Mouse (Mus musculus): Measurements from ENCODE around the gene Armc5. TPM values are rescaled to one million over a fixed set of nuclear protein-coding genes. Genes with fewer than 3 reads are reported as not detected.

The Armc5 gene
- 10 to 100 TPM; 13.0 to 13.4 TPM for total RNA-seq (2021)

DNA sequence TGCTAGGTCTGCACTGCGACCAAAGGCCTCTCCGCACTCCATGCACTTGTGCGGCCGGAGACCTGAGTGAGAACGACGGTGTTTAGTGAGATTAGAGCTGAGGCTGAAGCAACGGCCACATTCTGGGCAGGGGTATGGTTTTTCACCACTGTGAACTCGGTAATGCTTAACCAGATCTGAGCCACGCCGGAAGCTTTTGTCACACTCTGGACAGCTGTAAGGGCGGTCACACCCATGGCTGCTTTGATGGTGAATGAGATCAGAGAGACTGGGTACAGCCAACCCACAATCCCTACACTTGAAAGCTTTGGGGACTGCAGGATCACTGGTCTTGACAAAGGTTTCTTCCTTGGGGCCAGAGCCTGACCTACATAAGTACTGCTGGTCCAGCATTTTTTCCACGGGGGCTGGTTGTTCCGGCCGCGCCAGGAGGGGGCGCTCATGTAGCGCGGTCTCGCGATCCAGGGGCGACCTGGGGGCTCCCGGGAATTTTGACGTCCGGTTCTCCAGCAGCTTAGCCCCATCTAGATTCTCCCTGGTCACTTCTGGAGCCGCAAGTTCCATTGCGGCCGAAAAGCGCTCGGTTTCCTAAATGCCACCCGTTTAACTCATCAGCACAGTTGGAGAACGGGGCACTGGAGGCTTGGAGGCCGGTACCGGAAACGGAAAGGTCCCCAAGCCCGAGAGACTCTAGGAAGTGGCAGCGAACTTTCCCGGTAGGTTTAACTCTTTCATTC, at the start of gene Armc5:
Armc5 (plus strand) TSS at position 487 of the 737 bp plus-strand sequence.
- DNase-seq (ENCODE audit: low spot score in 2 of 2), result peak; percentile 82 to 83
- intact Hi-C loops (cut with DNase I), result loop anchor here (1.0 kb wide), 2 partner anchors 15 to 108 kb away; no protein-coding TSS in a partner anchor

DNA sequence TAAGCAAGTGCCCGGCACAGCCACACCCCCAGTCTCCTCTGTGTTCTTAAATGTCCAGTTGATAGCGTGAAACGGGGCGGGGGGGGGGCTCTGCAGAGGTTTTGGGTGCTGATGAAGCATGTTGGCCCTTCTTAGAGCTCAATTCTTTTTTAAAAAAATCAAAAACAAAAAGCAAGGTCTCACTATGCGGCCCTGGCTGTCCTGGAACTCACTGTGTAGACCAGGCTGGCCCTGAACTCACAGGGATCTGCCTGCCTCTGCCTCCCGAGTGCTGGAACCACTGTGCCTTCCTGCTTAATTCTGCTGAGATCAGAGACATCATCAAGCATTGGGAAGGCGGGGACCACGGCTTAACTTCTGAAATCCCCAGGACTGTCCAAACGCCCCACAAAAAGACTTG, 35.5 kb upstream of the Armc5 start:
- DNase-seq (ENCODE audit: low spot score in 2 of 2), result no peak
- intact Hi-C loops (cut with DNase I), result no loop called here

DNA sequence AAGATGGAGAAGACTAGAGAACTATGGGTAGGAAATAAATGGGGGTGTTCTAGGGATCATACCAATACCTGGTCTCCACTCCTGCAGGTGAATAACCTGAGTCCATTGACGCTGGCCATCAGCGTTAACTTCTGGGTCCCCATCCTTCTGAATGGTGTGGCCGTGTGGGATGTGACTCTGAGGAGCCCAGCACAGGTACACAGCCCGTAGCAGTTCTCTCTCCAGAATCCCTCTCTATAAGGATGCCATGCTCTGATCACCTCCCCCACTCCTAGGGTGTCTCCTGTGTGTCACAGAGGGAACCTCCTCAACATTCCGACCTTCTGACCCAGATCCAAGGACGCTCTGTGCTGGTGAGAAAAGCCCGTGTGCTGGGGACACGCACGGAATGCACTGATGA, 34.1 kb upstream of the Armc5 start:
- no peak for DNase-seq (ENCODE audit: low spot score in 2 of 2)
- intact Hi-C loops (cut with DNase I), result no loop called here

DNA sequence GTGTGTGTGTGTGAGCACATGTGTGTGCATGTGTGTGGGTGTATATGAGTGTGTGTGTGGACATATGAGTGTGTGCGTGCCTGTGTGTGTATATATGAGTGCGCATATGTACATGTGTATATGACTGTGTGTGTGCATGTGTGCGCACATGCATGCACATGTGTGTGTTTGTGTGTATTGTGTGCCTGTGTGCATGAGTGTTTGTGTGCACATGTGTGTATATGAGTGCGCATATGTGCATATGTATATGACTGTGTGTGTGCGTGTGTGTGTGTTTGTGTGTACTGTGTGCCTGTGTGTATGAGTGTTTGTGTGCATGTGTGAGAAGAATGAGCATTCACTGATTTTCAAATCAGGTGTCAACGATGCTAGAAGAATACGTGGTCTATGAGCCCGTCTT, 33.0 kb upstream of the Armc5 start:
- DNase-seq (ENCODE audit: low spot score in 2 of 2), result no peak
- intact Hi-C loops (cut with DNase I), result no loop called here

DNA sequence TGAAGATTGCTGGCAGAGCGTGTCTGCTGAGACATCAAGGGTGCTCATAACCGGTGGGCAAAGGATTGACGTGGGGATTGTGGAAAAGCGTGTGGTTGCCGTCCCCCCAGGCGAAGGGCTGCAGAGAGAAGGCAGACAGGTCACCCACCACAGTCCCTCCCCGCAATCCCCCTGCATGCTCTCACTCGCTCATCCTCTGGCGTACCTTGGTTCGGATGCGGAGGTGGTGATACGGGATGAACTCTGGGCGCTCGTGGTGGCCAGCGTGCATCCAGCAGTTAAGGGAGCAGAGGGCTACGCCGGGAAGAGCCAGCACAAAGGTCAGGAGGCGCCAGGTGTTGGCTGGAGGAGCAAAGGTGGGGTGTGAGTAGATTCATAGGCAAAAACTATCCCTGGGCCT, 31.4 kb upstream of the Armc5 start:
- intact Hi-C loops (cut with DNase I), result loop anchor here (5.0 kb wide), 1 partner anchor 213 kb away; the partner anchor contains the start of gene Pycard
- no peak for DNase-seq (ENCODE audit: low spot score in 2 of 2)

DNA sequence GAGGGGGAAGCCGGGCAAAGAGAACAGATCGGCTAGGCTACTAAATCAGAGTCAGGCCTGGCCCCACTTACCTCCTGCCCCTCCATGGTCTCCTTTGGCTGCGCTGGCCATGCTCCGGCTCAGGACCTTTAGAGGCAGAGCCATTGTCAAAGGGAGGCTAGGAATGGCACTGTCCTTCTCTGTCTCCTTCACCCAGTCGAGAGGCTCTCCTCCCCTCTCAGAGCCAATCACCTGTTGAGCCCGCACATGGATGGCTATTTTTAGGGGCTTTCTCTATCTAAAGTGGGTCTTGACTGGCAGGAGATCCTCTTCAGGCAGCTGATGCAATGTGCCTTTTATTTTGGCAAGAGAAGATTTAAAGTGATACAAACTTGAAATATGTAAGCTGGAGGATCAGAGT, 31.0 kb upstream of the Armc5 start, which contains the start of gene Cox6a2:
Cox6a2 (minus strand) TSS at position 236 of the 400 bp plus-strand sequence.
- no peak for DNase-seq (ENCODE audit: low spot score in 2 of 2)
- intact Hi-C loops (cut with DNase I), result loop anchor here (5.0 kb wide), 1 partner anchor 214 kb away; the partner anchor contains the start of gene Pycard

DNA sequence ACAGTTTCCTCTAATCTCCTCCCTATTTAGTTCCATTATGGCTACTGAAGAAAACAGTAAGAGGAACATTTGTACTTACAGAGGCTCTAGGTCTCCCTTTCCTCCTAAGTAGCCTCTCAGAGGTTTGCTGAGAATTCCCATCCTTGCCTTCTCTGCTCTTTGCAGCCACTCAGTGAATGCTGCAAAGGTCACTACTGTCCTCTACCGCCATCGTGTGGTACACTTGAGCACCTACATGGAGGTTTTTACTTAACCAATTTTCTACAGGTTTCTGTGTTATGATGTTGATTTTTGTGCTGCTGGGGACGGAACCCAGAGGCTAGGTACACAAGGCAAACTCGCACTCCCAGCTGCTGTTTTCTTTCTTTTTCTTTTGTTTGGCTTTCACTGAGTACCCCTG, 29.0 kb upstream of the Armc5 start:
- intact Hi-C loops (cut with DNase I), result loop anchor here (1.0 to 5.0 kb wide), 2 partner anchors 110 to 216 kb away; partner anchors contain the start of gene Pycard
- peak; percentile 63 to 68 for DNase-seq (ENCODE audit: low spot score in 2 of 2)

DNA sequence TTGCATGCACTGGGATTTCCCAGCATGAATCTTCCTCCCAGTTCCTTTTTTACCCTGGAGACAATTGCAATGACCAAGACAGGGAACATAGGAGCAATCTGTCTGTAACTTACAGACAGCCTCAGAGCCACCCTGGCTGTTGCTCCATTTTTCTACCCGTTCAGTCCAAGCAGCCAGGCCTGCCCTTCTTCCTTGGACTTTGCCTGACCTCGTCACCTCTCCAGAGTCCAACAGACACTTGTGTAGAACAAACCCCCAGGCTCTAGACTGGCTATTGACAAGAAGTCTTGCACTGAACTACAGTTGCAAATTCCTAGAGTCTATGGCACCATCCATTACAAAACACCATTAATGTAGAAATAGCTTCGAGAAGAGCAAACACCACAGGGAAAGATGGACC, 27.3 kb upstream of the Armc5 start:
- intact Hi-C loops (cut with DNase I), result loop anchor here (5.0 kb wide), 1 partner anchor 218 kb away; the partner anchor contains the start of gene Pycard
- DNase-seq (ENCODE audit: low spot score in 2 of 2), result no peak

DNA sequence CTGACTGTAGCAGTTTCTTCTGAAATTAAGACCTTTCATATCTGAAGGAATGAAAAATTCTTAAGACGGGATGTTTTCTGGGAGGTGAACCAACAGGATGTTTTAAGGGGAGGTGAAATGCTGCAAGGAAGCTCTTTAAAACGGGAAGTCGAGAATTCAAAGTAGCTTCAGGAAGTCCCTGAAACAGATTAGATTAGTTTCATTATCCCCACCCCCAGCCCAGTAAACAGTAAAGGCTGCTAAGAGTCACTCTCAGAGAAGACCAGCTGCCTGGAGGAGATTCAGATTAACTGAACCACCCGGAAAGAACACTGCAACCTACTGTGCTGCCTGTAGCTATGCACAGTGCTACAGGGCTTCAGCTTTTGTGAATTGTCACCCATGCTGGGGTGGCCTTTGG, 17.2 kb upstream of the Armc5 start:
- intact Hi-C loops (cut with DNase I), result no loop called here

DNA sequence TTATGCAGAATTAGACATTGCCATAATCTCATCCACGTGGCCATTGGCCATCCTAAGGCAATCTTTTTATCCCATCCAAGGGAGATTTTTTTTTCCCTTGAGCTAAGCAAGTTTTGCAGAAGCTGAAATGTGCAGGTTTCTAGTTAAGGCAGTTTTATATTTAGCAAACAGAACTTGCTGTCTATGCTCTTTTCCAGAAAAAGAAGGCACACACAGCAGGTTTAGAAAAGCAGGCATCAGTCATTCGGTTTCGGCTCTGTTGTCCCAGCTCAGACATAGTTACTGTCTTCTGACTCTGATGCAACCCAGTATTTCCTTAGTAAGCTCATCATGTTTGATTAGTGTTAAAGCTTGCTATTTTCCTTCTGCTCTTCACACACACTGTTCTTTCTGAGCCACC, 16.2 kb upstream of the Armc5 start:
- DNase-seq (ENCODE audit: low spot score in 2 of 2), result peak in 1 of 2 experiments; percentile 75
- intact Hi-C loops (cut with DNase I), result no loop called here

More for the DNA sequence above, 17.2 kb upstream of the Armc5 start:
- DNase-seq (ENCODE audit: low spot score in 2 of 2), result no peak

DNA sequence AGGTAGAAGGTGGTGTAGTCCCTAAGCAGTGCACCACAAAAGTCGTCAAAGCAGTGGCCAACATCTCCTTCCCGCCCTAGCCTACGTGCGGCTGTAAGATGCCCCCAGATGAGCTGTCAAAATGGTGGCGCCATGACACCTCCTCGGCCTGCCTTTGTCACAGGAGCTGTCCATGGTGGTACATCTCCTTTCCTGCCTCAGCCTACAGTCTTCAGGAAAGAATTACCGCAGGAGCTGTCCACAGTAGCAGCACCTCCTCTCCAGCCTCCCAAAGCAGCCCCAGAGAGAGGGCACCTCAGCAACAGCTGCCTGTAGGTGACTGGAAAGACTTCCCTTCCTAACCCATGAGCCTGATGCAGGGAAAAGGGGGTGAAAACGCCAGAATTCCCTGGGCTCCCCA, 5.4 kb upstream of the Armc5 start:
- no peak for DNase-seq (ENCODE audit: low spot score in 2 of 2)
- intact Hi-C loops (cut with DNase I), result no loop called here

DNA sequence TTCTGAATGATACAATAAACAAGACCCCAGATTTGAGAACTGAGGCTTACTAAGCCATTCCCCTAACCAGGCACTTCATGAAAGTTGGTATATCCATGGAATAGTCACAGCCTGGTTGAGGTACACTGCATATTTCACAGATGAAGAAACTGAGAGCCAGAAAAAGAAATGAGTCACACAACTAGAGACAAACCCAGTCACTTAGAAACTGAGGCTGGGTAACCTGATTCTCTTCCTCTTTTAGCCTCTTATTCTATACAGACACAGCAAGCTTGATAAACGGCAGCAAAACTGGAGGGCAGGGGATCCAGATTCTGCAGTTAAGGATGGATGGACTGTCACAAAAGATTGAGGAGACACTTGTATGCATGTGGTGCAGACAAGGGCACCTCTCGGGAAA, 2.3 kb upstream of the Armc5 start:
- intact Hi-C loops (cut with DNase I), result no loop called here
- no peak for DNase-seq (ENCODE audit: low spot score in 2 of 2)

DNA sequence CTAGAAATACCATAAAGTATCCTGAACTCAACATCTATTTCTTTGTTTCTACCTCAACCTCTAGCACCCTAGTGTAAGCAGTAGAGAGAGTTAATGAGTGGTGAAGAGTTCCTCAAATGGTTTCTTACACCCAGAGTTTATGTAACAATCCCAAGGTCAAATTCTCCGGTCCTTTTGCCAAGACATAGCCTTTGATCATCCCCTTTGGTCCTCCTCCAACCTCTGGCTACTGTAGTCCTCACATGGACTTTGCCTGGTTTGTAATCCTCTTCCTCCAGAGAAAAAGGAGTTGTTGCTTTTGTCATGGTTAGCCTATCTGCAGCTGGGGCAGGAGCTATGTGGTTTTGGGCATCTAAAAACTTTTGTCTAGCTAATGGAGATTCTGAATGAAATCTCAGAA, 1.7 kb upstream of the Armc5 start:
- intact Hi-C loops (cut with DNase I), result no loop called here
- DNase-seq (ENCODE audit: low spot score in 2 of 2), result no peak

DNA sequence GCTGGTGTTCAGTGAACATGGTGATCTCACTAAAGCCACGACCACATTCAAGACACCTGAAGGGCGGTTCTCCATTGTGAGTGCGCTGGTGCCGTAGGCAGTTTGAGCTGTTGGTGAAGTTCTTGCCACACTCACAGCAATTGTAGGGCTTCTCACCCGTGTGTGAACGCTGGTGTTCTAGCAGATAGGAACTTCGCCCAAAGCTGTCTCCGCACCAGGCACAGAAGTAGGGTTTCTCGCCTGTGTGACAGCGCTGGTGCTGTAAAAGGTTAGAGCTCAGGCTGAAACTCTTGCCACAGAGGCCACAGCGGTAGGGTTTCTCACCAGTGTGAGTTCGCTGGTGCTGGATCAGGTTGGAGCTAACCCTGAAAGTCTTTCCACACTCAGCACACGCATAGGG, 716 bp upstream of the Armc5 start:
- no peak for DNase-seq (ENCODE audit: low spot score in 2 of 2)
- intact Hi-C loops (cut with DNase I), result no loop called here

DNA sequence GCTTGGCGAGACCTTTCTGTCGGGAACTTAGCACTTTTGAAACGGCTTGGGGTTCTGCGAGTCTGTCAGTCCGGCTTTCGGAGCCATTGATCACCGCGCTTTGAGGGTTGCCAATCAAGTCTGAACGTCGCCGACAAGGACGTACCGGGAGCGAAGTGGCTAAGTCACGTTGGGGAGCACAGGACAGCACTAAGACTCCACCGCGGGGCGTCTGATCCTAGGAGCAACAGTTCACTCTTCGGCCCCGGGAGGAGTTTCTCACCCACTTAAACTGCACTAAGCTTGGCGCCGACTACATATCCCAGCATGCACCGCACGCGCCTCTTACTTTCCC, 418 bp downstream of the Armc5 start:
- intact Hi-C loops (cut with DNase I), result loop anchor here (1.0 kb wide), 2 partner anchors 15 to 108 kb away; no protein-coding TSS in a partner anchor

DNA sequence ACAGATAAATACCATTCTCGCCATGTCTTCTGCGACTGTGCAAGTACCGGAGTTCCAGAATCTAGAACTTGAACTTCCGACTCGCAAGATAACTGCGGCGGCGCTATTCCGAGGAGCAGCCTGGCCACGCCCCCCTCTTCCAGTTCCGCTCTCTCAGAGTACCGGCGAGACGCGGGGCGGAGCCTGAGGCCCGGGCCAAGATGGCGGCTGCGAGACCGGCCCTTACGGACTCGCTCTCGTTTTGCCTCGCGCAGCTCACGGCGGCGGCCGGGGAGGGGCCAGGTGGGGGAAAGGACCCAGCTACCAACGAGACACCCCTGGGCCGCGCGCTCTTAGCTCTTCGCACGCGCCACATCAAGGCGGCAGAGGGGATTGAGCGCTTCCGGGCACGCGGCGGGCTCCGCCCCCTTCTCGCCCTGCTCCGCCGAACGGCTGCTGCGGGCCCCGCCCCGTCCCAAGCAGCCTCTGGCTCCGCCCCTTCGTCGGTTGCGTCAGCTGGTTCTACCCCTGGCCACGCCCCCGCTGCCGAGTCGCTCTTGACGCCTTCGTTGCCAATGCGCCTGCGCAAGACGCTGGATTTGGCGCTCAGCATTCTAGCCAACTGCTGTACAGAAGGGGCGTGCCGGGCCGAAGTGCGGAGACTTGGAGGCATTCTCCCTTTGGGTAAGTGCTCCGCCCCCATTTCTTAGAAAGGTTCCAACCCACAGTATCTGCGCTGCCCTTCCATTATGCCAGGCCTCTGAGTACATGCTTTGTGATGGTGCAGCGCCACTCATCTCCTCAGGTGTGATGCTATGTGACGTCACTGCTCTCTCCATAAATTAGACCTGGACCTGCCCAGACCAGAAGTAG, 1.0 kb downstream of the Armc5 start, which contains the start of gene 9130023H24Rik:
9130023H24Rik (minus strand) TSS at position 105 of the 852 bp plus-strand sequence.
- intact Hi-C loops (cut with DNase I), result loop anchor here (1.0 kb wide), 2 partner anchors 16 to 107 kb away; no protein-coding TSS in a partner anchor
- DNase-seq (ENCODE audit: low spot score in 2 of 2), result peak; percentile 99

More for the DNA sequence above, 418 bp downstream of the Armc5 start:
- DNase-seq (ENCODE audit: low spot score in 2 of 2), result no peak

DNA sequence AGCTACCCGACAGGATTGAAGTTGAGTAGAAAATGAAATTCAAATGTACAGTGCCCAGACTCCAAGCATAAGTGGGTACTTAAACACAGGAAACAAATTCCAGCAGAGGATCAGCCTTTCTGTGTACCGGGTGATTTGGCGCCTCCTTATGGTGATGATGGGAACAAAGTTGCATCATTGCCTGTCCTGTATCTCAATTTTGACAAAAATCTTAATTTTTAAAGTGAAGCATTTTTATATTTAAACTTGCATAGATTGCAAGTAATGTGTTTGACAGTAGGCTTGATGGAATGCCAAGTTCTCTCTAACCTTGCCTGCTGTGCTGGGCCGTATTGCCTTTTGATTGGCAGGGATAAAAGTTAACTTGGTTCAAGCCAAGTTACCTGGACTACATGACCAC, 1.8 kb downstream of the Armc5 start:
- intact Hi-C loops (cut with DNase I), result no loop called here
- no peak for DNase-seq (ENCODE audit: low spot score in 2 of 2)

DNA sequence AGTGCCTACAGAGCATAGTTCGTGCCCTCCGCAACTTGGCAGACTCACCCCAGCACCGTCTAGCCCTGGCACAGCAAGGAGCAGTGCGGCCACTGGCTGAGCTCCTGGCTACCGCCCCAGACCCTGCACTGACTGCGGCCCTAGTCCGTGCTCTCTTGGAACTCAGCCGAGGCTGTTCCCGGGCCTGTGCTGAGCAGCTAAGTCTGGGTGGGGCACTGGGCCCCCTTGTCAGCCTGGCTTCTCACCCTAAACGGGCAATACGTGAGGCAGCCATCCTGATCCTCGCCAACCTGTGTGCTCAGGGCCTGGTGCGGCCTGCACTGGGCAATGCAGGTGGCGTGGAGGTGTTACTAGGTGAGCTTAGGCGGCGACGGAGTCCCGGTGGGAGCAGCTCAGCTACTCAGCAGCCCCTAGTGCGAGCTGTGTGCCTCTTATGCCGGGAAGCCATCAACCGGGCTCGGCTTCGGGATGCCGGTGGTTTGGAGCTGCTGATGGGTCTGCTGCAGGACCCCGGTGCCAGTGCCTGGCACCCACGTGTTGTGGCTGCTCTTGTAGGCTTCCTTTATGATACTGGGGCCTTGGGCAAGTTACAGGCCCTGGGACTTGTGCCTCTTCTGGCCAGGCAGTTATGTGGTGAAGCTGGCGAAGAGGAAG, 3.1 kb downstream of the Armc5 start:
- intact Hi-C loops (cut with DNase I), result no loop called here
- DNase-seq (ENCODE audit: low spot score in 2 of 2), result no peak

DNA sequence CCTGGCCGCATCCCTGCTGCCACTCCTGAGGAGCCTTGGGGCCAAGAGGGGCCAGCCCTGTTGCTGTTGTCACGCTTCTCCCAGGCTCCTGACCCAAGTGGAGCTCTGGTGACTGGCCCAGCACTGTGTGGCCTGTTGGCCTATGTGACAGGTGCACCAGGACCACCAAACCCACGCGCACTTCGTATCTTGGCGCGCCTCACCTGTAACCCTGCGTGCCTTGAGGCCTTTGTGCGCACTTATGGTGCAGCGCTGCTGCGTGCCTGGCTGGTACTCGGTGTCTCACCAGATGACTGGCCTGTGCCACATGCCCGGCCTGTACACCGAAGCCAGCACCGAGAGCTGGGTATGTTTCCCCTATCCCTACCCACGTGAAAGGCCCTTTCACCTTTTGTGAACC, 5.2 kb downstream of the Armc5 start:
- no peak for DNase-seq (ENCODE audit: low spot score in 2 of 2)
- intact Hi-C loops (cut with DNase I), result no loop called here

DNA sequence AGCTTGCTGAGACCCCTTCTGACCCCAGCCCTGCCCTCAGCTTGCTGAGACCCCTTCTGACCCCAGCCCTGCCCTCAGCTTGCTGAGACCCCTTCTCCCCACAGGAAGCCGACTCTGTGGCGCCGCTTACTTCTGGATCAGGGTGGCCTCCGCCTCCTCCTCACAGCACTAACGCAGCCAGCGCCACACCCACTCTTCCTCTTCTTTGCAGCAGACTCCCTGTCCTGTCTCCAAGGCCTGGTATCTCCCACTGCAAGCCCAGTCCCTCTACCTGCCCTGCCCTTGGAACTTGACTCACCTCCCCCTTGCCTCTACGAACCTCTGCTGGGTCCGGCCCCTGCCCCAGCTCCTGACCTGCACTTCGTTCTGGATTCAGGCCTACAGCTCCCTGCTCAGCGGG, 6.8 kb downstream of the Armc5 start:
- DNase-seq (ENCODE audit: low spot score in 2 of 2), result no peak
- intact Hi-C loops (cut with DNase I), result no loop called here

Measured in left cerebral cortex, postnatal 25 days (tissue).